Mouse (Mus musculus) heart, postnatal 0 days (tissue): Measurements from ENCODE around the gene Asf1b.

Experiments used
- CTCF ChIP-seq: IDR thresholded peaks from 2 replicates; pipeline ENCODE4 v1.5.1; 2016; ENCODE audit warnings: antibody characterized with exemption, control low read depth, low read depth
- EP300 ChIP-seq: IDR thresholded peaks from 2 replicates; pipeline ENCODE4 v1.6.1; 2016; ENCODE audit warnings: antibody characterized with exemption, low read depth

GRCm38 (mm10) chr8:84011705-84012498, 56.6 kb downstream of the Asf1b start, which contains the start of gene 2210011C24Rik:
- TF ChIP-seq CTCF = no peak
- no peak for TF ChIP-seq EP300
